Mouse (Mus musculus) thymus, adult 2 months (tissue): Measurements from ENCODE around the gene Taf6l.

Source experiments
- CTCF ChIP-seq: fragments of 200-500 bp; IDR thresholded peaks from 2 replicates; pipeline ENCODE4 v1.5.1; 2012; ENCODE audit warnings: mild to moderate bottlenecking, control low read depth, low read length, moderate library complexity, borderline replicate concordance; ENCODE audit not compliant: control insufficient read depth, poor library complexity, insufficient read depth; ENCODE audit errors: extremely low read depth
- POLR2A ChIP-seq: fragments of 200-500 bp; IDR thresholded peaks from 2 replicates; pipeline ENCODE4 v1.6.1; 2012; ENCODE audit warnings: mild to moderate bottlenecking, low read length, control low read depth, moderate library complexity; ENCODE audit not compliant: control insufficient read depth, poor library complexity, insufficient read depth; ENCODE audit errors: extremely low read depth

GRCm38 (mm10) chr19:8818801-8819595 is 32.8 kb upstream of the Taf6l start, which contains the start of gene Ttc9c:
- TF ChIP-seq CTCF, result no peak
- TF ChIP-seq POLR2A, result peak; percentile 73
